Mouse (Mus musculus) G1E (cell line): ENCODE measurements around the gene Gm4450.

Source experiments
- CTCF ChIP-seq: IDR thresholded peaks from 2 replicates; pipeline ENCODE4 v1.5.1; 2012; ENCODE audit warnings: low read depth, low read length, inconsistent platforms, mixed read lengths
- GATA1 ChIP-seq: IDR thresholded peaks from 2 replicates; pipeline ENCODE4 v1.6.1; 2012; ENCODE audit warnings: borderline replicate concordance, low read length, inconsistent platforms, mixed read lengths
- POLR2AphosphoS5 ChIP-seq: IDR thresholded peaks from 2 replicates; pipeline ENCODE4 v1.6.1; 2012; ENCODE audit warnings: low read depth, low read length, inconsistent platforms; ENCODE audit not compliant: insufficient replicate concordance

- TF ChIP-seq CTCF (no peak), POLR2AphosphoS5 (no peak), GATA1 (no peak)
Observed at GRCm38 (mm10) chr3:98426749-98427148, 30.2 kb downstream of the Gm4450 start.
